Mouse (Mus musculus): ENCODE results near the gene Ube2v1. TPM values are rescaled to one million over a fixed set of nuclear protein-coding genes. Genes with fewer than 3 reads are reported as not detected.

Gene Ube2v1
- polyA plus RNA-seq, 1 experiment: 114 TPM

DNA sequence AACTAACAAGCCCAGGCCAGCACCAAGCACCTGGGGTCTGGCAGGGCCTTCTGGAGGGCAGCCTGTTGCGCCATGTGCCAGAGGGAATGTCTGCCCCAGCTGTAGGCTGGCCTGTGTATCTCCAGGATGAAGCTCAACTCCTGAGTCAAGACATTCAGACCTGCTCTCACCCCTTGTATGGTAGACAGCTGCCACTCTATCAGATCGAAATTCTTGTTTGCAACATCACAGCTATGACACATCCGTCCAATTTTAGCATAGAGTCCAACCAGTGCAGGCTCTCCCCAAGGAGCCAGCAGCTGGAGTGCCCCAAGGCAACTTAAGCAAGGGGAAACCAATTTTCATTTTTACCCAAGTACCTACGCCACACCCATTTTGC lies 25.2 kb downstream of the Ube2v1 start:
- Histone ChIP-seq H3K27ac (ENCODE audit: insufficient read depth, low read depth, low read length) (no peak overlapping the region), H3K4me3 (ENCODE audit: insufficient read depth, low read depth, low read length) (no peak overlapping the region), H3K4me1 (ENCODE audit: control insufficient read depth, insufficient read depth, low read length) (no peaks in the 10 kb centered on the region), H3K36me3 (ENCODE audit: control insufficient read depth, insufficient read depth, low read length) (no peaks in the 10 kb centered on the region; the same call in 1 of the 2 replicates), H3K27me3 (replicated peaks; ENCODE audit: control insufficient read depth, insufficient read depth, low read length) (no peaks in the 10 kb centered on the region)
- no peak for TF ChIP-seq CTCF (conservative IDR thresholded peaks at IDR 0.05; ENCODE audit: insufficient read depth, insufficient read length, low read depth, low read length)
- no peak for TF ChIP-seq POLR2A (IDR thresholded peaks at IDR 0.05; ENCODE audit: low read depth, low read length)
- no peak for DNase-seq
- 87% methylated on average over 4 of the region's 4 CpGs for WGBS

DNA sequence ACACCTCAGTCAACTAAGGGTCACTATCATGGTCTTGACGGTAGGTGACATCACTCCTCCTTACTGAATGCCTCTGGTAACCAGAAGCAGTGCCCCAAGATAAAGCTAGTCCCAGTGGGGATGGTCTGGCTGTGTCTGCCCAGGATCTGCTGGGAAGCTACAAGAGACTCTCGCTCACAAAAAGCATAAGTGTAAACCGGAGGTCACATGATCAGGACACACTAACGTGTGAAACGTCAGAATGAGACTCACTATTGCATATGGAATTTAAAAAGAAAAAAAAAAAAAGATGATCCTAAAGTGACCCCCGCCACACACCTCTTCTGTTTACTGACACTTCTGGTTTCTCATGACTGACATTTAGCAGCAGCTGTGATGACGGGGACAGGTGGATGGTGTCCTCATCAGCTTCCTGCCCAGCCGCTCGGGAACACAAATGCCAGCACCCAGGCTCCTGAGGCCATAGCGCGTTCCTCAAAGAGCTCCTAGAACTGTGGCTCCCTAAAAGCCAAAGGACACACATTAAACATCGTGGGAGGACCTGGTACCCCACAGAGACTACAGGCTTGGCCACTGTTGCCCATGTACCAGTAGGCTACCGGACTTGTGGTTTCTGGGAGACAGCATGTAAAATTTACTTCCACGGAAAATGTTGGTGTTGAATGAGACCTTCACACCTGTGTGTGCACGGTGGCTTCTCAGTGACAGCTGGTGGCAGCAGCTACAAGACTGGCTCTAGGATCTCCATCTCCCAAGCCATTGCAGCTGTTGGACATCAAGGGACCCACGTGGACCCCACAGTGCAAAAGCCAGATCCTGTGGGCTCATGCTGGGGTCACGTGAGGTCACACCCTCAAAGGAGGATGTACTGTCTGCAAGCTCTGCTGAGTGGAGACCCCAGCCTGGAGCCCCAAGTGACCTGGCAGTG lies 25.8 kb downstream of the Ube2v1 start:
- no peaks in the 10 kb centered on the region for H3K4me1 ChIP-seq (ENCODE audit: control insufficient read depth, insufficient read depth, low read length)
- WGBS: 76% methylated on average over 17 of the region's 17 CpGs
- no peak overlapping the region for H3K27ac ChIP-seq (ENCODE audit: insufficient read depth, low read depth, low read length)
- no peaks in the 10 kb centered on the region; the same call in 1 of the 2 replicates for H3K36me3 ChIP-seq (ENCODE audit: control insufficient read depth, insufficient read depth, low read length)
- no peak for DNase-seq
- H3K4me3 ChIP-seq (ENCODE audit: insufficient read depth, low read depth, low read length): no peak overlapping the region
- H3K27me3 ChIP-seq (replicated peaks; ENCODE audit: control insufficient read depth, insufficient read depth, low read length): no peaks in the 10 kb centered on the region
- no peak for TF ChIP-seq CTCF (conservative IDR thresholded peaks at IDR 0.05; ENCODE audit: insufficient read depth, insufficient read length, low read depth, low read length)
- no peak for TF ChIP-seq POLR2A (IDR thresholded peaks at IDR 0.05; ENCODE audit: low read depth, low read length)

DNA sequence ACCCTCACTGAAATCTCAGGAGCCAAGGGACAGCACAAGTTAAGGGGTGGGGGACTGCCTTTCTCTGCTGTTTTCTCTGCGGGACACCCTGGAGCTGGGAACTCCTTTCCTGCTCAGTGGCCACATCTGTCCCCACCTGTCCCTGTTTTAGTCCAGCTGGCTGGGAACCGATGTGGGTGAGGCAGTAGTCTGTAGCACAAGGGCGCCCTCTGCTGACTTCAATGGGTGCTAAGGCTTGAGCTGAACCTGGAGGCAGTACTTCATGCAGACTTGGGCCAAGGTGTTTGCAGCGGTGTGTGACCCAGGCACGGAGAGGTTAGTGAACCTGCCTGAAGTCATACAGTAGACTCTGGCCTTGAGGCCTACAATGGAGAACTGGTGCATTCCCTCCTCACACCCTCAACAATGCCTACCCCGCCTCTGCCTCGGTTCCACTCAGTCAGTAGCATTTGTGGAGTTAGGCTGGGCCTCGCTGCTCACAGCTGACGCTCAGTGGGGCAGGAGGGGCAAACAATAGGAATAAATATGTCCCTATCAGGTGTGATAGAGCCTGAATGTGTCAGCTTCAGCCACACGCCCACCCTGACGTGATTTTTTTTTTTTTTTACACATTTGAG lies 26.6 kb downstream of the Ube2v1 start:
- Histone ChIP-seq H3K4me3 (ENCODE audit: insufficient read depth, low read depth, low read length) (no peak overlapping the region), H3K27ac (ENCODE audit: insufficient read depth, low read depth, low read length) (no peak overlapping the region), H3K4me1 (ENCODE audit: control insufficient read depth, insufficient read depth, low read length) (no peaks in the 10 kb centered on the region), H3K36me3 (ENCODE audit: control insufficient read depth, insufficient read depth, low read length) (no peaks in the 10 kb centered on the region; the same call in 1 of the 2 replicates), H3K27me3 (replicated peaks; ENCODE audit: control insufficient read depth, insufficient read depth, low read length) (no peaks in the 10 kb centered on the region)
- 39% methylated on average over 11 of the region's 11 CpGs for WGBS
- peak; percentile 93 for DNase-seq
- TF ChIP-seq POLR2A (IDR thresholded peaks at IDR 0.05; ENCODE audit: low read depth, low read length) (no peak), CTCF (conservative IDR thresholded peaks at IDR 0.05; ENCODE audit: insufficient read depth, insufficient read length, low read depth, low read length) (peak; percentile 99)

DNA sequence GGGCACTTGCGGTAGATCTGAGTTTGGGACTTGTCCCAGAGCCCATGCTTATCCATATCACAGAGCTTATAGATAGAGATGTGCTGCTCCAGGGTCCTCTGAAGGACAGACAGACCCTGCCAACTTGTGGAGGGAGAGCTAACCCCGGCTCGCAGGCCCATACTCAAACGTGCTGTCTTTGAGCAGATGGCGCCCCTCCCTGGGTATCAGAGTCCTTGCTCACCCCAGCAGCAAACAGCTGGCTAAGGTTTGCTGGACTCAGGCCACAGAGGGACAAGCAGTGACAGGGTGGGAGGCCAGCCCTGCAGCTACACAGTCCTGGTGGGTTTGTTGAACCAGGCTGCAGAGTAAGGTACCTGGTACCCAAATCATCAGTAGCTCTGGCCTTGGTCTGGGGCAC lies 28.9 kb downstream of the Ube2v1 start:
- WGBS: 77% methylated on average over 5 of the region's 5 CpGs
- Histone ChIP-seq H3K27ac (ENCODE audit: insufficient read depth, low read depth, low read length) (no peak overlapping the region), H3K27me3 (replicated peaks; ENCODE audit: control insufficient read depth, insufficient read depth, low read length) (no peaks in the 10 kb centered on the region), H3K4me1 (ENCODE audit: control insufficient read depth, insufficient read depth, low read length) (no peaks in the 10 kb centered on the region), H3K36me3 (ENCODE audit: control insufficient read depth, insufficient read depth, low read length) (no peaks in the 10 kb centered on the region), H3K4me3 (ENCODE audit: insufficient read depth, low read depth, low read length) (no peak overlapping the region)
- TF ChIP-seq CTCF (conservative IDR thresholded peaks at IDR 0.05; ENCODE audit: insufficient read depth, insufficient read length, low read depth, low read length) (peak; percentile 43; the same call in 1 of the 2 replicates), POLR2A (IDR thresholded peaks at IDR 0.05; ENCODE audit: low read depth, low read length) (no peak)
- no peak for DNase-seq

DNA sequence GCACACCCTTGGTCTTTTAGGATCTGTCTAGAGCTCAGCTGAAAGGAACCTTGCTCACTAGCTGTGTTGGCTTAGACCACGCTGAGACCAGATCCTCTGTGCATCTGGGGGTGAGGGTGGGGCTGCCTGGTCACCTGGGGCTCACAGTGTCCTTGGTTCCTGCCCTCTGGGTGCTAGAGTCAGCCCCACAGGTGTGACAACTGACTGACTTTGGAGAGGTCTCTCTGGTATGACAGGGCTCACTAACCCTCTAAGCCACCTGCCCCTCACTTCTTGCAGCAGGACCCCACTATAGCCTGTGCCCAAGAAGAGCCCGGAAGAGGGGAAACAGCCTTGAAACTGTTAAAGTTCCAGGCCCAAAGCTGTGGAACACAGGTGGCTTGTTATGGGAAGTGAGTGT lies 29.5 kb downstream of the Ube2v1 start:
- Histone ChIP-seq H3K4me3 (ENCODE audit: insufficient read depth, low read depth, low read length) (no peak overlapping the region), H3K27ac (ENCODE audit: insufficient read depth, low read depth, low read length) (no peak overlapping the region), H3K36me3 (ENCODE audit: control insufficient read depth, insufficient read depth, low read length) (no peaks in the 10 kb centered on the region), H3K4me1 (ENCODE audit: control insufficient read depth, insufficient read depth, low read length) (no peaks in the 10 kb centered on the region), H3K27me3 (replicated peaks; ENCODE audit: control insufficient read depth, insufficient read depth, low read length) (no peaks in the 10 kb centered on the region)
- TF ChIP-seq CTCF (conservative IDR thresholded peaks at IDR 0.05; ENCODE audit: insufficient read depth, insufficient read length, low read depth, low read length): no peak
- no peak for TF ChIP-seq POLR2A (IDR thresholded peaks at IDR 0.05; ENCODE audit: low read depth, low read length)
- DNase-seq: no peak
- 86% methylated on average over 2 of the region's 2 CpGs for WGBS

DNA sequence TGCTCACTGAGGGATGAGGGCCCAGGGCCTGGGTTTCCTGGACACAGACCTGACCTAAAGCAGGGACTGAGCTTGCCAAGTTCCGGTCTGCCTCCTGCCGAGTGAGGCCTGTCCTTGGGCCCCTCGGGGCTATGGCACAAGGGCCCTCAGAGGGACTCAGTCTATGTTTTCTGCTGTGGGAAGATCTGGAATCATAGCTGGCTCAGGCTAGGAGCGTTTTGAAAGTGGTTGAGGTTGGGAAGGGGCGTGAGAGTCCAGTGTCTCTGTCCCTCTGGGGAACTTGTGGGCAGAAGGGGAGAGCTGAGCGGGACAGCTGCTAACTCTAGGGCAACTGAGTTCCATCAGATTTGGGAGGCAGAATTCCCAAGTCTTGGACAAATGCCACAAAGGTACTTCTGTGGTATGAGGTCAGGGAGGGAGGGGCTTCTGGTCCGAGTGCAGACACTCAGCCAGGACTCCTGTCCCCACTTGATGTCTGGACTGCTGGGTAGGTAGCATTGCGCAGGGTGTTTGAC lies 31.4 kb downstream of the Ube2v1 start:
- TF ChIP-seq CTCF (conservative IDR thresholded peaks at IDR 0.05; ENCODE audit: insufficient read depth, insufficient read length, low read depth, low read length) (no peak), POLR2A (IDR thresholded peaks at IDR 0.05; ENCODE audit: low read depth, low read length) (no peak)
- DNase-seq: no peak
- 75% methylated on average over 8 of the region's 8 CpGs for WGBS
- no peak overlapping the region for H3K27ac ChIP-seq (ENCODE audit: insufficient read depth, low read depth, low read length)
- no peaks in the 10 kb centered on the region for H3K4me1 ChIP-seq (ENCODE audit: control insufficient read depth, insufficient read depth, low read length)
- H3K27me3 ChIP-seq (replicated peaks; ENCODE audit: control insufficient read depth, insufficient read depth, low read length): no peaks in the 10 kb centered on the region
- no peaks in the 10 kb centered on the region for H3K36me3 ChIP-seq (ENCODE audit: control insufficient read depth, insufficient read depth, low read length)
- no peak overlapping the region for H3K4me3 ChIP-seq (ENCODE audit: insufficient read depth, low read depth, low read length)

DNA sequence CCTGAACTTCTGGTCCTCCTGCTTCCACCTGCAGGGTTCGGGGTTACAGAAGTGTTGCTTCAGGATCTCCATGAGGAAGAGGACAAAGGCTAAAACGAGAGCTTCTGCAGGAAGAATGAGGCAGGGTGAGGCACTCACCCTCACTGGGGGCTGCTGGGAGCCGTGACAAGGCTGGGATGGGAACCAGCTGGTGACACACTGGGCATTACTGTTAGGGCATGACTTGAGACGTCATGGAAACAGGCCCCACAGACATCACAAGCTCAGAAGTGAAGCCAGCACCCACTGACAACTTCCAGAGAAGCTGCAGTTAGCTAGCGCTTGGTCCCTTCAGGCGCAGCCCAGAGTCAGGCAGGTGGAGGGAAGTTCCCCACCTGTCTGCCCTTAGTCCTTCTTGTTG lies 32.0 kb downstream of the Ube2v1 start:
- no peaks in the 10 kb centered on the region for H3K27me3 ChIP-seq (replicated peaks; ENCODE audit: control insufficient read depth, insufficient read depth, low read length)
- TF ChIP-seq POLR2A (IDR thresholded peaks at IDR 0.05; ENCODE audit: low read depth, low read length) (no peak), CTCF (conservative IDR thresholded peaks at IDR 0.05; ENCODE audit: insufficient read depth, insufficient read length, low read depth, low read length) (no peak)
- 84% methylated on average over 6 of the region's 6 CpGs for WGBS
- H3K36me3 ChIP-seq (ENCODE audit: control insufficient read depth, insufficient read depth, low read length): no peaks in the 10 kb centered on the region
- no peak for DNase-seq
- H3K27ac ChIP-seq (ENCODE audit: insufficient read depth, low read depth, low read length): no peak overlapping the region
- H3K4me1 ChIP-seq (ENCODE audit: control insufficient read depth, insufficient read depth, low read length): 0 out of 2 replicates have a peak, but pooled peaks cover 2% of the 10 kb centered on the region
- no peak overlapping the region for H3K4me3 ChIP-seq (ENCODE audit: insufficient read depth, low read depth, low read length)

Measured in kidney, adult 2 months (tissue).